Mouse (Mus musculus): ENCODE measurements around the gene Ube2z. TPM values are rescaled to one million over a fixed set of nuclear protein-coding genes. Genes with fewer than 3 reads are reported as not detected.

The Ube2z gene
- total RNA-seq (2023): 10 to 100 TPM; 39.0 to 39.5 TPM

DNA sequence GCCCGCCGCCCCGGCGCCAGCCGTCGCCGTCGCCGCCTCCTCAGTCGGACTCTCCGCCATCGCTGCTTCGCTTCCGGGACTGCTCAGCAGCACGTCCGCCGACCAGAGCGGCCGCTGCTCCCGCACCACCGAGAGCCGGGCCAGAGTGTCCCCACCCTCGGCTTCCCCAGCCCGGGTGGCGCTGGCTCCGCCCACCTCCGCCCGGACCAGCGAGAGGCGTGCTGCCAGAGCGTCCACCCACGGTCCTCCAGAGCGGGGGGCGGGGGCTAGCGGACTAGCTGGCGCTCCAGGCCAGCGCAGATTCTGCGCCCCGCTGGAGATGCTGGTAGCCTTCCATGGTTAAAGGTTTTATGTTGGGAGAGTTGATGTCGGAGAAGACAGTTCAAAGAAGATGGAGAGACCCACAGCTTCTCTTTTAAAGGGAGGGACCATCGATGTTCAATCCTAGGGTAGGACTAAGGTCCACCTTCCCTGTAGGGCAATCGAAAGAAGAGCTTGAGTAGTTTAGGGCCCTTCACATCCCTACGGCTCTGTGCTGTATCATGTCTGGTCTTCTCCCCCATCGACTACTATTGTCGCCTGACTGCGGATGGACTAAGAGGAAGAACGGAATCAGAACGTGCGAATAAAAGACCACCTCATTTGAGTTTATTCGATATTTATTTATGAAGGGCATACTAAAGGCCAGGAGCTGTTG, at the start of gene Ube2z:
Gene Ube2z, minus strand, starts transcription at position 174 of the 697 bp plus-strand sequence.

GRCm38 (mm10) chr11:96111751-96112150, 46.6 kb upstream of the Ube2z start, which contains the start of gene Calcoco2:
TSS of gene Calcoco2 (minus strand) at chr11:96111964.

GRCm38 (mm10) chr11:96075509-96076220, 10.5 kb upstream of the Ube2z start, which contains the start of gene Atp5g1:
TSS of gene Atp5g1 (minus strand) at chr11:96075670.

GRCm38 (mm10) chr11:96034596-96035052, 30.6 kb downstream of the Ube2z start, which contains the start of gene Snf8:
TSS of gene Snf8 (plus strand) at chr11:96034885.

DNA sequence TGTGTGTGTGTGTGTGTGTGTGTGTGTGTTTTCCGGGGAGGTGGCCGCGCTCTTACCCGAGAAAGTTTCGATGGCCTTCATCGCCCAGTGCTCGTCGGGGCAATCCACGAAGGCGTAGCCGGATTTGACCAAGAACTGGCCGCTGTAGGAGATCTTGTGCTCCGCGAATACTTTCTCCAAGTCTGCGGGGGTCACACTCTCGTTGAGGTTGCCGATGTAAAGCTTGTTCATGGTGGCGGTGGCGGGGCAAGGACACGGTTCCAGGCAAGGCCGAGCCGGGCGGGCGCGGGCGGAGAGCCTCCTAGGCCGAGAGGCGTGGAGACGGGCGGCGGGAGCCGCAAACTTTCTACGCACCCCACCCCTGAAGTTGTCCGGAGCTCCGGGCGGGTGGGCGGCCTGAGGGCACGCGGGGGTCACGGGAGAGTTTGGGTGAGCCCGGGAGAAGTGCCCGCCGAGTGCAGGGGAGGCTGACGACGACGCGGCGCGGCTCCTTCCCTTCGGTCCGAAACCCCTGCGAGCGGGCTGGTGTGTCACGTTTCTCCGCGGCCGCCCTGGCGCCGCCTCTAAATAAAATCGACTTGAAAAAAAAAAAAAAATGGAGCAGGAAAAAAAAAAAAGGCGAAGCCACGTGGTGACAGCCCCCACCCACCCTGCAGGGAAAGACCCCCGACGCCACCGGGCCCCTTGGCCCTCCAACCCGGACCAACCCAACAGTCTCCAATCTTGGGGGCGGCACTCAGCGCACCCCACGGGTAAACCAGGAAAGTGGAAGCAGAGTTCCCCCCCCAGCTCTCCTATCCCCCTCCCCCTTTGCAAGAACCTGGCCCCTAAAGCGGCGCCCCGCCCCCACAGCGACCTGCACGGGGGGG, 59.6 kb downstream of the Ube2z start, which contains the start of gene Igf2bp1:
Gene Igf2bp1, minus strand, starts transcription at position 538 of the 869 bp plus-strand sequence.

Other genes starting within 250 kb of the Ube2z start
- gene Phospho1, start 240.9 kb downstream of the Ube2z start, total RNA-seq (2023): 1 to 10 TPM; 2.2 to 5.7 TPM
- gene Gngt2, start 228.2 kb downstream of the Ube2z start, total RNA-seq (2023): 100 to 1,000 TPM; 618 to 647 TPM
- gene Abi3, start 222.9 kb downstream of the Ube2z start, total RNA-seq (2023): 100 to 1,000 TPM; 346 to 374 TPM
- not detected for gene B4galnt2, start 150.5 kb downstream of the Ube2z start, total RNA-seq (2023)
- not detected for gene Igf2bp1, start 59.4 kb downstream of the Ube2z start, total RNA-seq (2023)
- gene Gip, start 40.8 kb downstream of the Ube2z start, total RNA-seq (2023): not detected
- gene Snf8, start 30.5 kb downstream of the Ube2z start, total RNA-seq (2023): 10 to 100 TPM; 60.6 to 62.0 TPM
- 100 to 1,000 TPM in 1 of 2 experiments, 10 to 100 TPM in 1; 98.9 to 109 TPM for gene Atp5g1, start 10.3 kb upstream of the Ube2z start, total RNA-seq (2023)
- not detected for gene Calcoco2, start 46.6 kb upstream of the Ube2z start, total RNA-seq (2023)
- gene Ttll6, start 68.4 kb upstream of the Ube2z start, total RNA-seq (2023): not detected
- not detected for gene Hoxb13, start 128.9 kb upstream of the Ube2z start, total RNA-seq (2023)
- gene Hoxb9, start 206.1 kb upstream of the Ube2z start, total RNA-seq (2023): not detected
- not detected for gene Hoxb8, start 216.5 kb upstream of the Ube2z start, total RNA-seq (2023)
- not detected for gene Hoxb7, start 221.2 kb upstream of the Ube2z start, total RNA-seq (2023)
- gene Hoxb6, start 227.1 kb upstream of the Ube2z start, total RNA-seq (2023): not detected
- not detected for gene Hoxb5, start 237.9 kb upstream of the Ube2z start, total RNA-seq (2023)

Measured in monocyte, adult 59 days (primary cell).